Mouse (Mus musculus): ENCODE data around the gene Notch3.

DNA sequence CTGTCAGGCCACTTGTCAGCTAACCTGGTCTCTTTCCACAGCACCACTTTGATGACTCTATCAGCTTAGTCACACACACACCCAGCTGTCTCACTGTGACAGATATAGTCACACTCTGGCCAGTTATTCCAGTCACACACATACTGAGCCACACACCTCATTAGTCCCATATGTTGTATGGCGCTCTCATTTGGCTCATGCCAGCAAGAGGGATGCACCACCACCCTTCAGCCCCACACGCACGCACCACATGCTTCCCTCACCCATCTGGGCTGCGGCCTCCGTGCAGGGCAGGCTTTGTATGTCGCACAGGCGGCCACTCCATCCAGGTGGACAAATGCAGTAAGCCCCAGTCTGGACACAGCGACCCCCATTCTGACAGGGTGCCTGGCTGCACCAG, 19.9 kb downstream of the Notch3 start:
- TF ChIP-seq CTCF (IDR thresholded peaks at IDR 0.05; ENCODE audit: low read depth), result no peak
- TF ChIP-seq EP300 (IDR thresholded peaks at IDR 0.05; ENCODE audit: low read depth), result no peak

Measured in liver, postnatal 0 days (tissue).